In genomic region chr3:126589556-126589955, GRCm38 (mm10) we compare ENCODE assay signal across 23 mouse cellular contexts. TPM values are rescaled to one million over a fixed set of nuclear protein-coding genes. Genes with fewer than 3 reads are reported as not detected.
DNase-seq lines count a peak whose midpoint lies in the region; ATAC-seq lines count a peak whose summit lies in the region.
"Had no signal": no experiment of that assay in that cellular context is flagged by ENCODE, and none has a peak within 500 bp of the region (broad histone marks: within the 10 kb centered on the region; RNA-seq: fewer than 3 reads in every experiment).

No protein-coding gene starts in this region.

- peak; percentile 85 for ATAC-seq in CD4-positive, CD25-positive, alpha-beta regulatory T cell, adult 4 months
- ATAC-seq: forebrain, embryonic 13.5 days; forebrain, embryonic 16.5 days; hindbrain, postnatal 0 days; intestine, embryonic 15.5 days; Patski had no signal

- DNase-seq in CD4-positive helper T cell, adult 2 months (ENCODE audit: low read depth, low spot score) = peak; percentile 74
- peak; percentile 38 for DNase-seq in induced T-regulatory cell, adult 2 months (ENCODE audit: low read depth)
- DNase-seq in adrenal gland, postnatal 10 days = no peak
- DNase-seq in gastrocnemius, adult 18-20 months (ENCODE audit: low spot score) = no peak
- DNase-seq in layer of hippocampus, adult 18-20 months (ENCODE audit: low spot score in 2 of 2) = no peak
- DNase-seq: adrenal gland, adult 8-10 months; adrenal gland, postnatal 36 days; B cell, adult 2 months; cerebellum, adult 18-20 months; cerebellum, adult 9-10 months; cerebellum, postnatal 14 days; gastrocnemius, postnatal 25 days; heart, adult 18-20 months; heart, postnatal 10 days; heart, postnatal 36 days; kidney, adult 11 months had no signal

RNA-seq across cellular contexts. Expression of gene Camk2d, which starts 6.5 kb away (rescaled TPM):
- 10 to 100 TPM; 62.2 to 75.6 TPM for polyA plus RNA-seq in CD4-positive, CD25-positive, alpha-beta regulatory T cell, adult 4 months (2017; shearing (Covaris generic))
- 10 to 100 TPM; 65.2 to 73.8 TPM for total RNA-seq in adrenal gland, postnatal 10 days (2021)
- total RNA-seq in gastrocnemius, adult 18-20 months (2021) = 10 to 100 TPM; 58.1 to 58.9 TPM
- total RNA-seq in layer of hippocampus, adult 18-20 months (2021) = 10 to 100 TPM; 42.6 to 48.9 TPM
- polyA plus RNA-seq: G1E had no signal

Comparison
In these comparisons a context has a peak if more than half of its experiments do, and no peak if none do; other contexts are left out.
1. DNase-seq: peak in CD4-positive helper T cell, adult 2 months (single experiment) and induced T-regulatory cell, adult 2 months (single experiment); none in adrenal gland, postnatal 10 days (single experiment), gastrocnemius, adult 18-20 months (single experiment) and layer of hippocampus, adult 18-20 months (0 of 2).